Mouse (Mus musculus) megakaryocyte, embryonic 14.5 days (primary cell): ENCODE measurements around the gene Gm3409. TPM values are rescaled to one million over a fixed set of nuclear protein-coding genes. Genes with fewer than 3 reads are reported as not detected.
"Not testable (repeated sequence)": the region's sequence is repeated elsewhere in the genome, so short reads cannot be mapped to it uniquely, and the experiment has no call there.

Experiments used
- H3K27me3 ChIP-seq: replicated peaks from 2 replicates; pipeline ENCODE3; 2012; ENCODE audit warnings: inconsistent platforms
- H3K36me3 ChIP-seq: replicated peaks from 2 replicates; pipeline ENCODE3; 2012; ENCODE audit warnings: low read length, inconsistent platforms, mixed read lengths
- H3K4me1 ChIP-seq: 2 replicates; pipeline ENCODE4 v1.6.1; 2012; ENCODE audit warnings: inconsistent platforms
- H3K4me3 ChIP-seq: replicated peaks from 2 replicates; pipeline ENCODE3; 2012; ENCODE audit warnings: moderate library complexity, mild to moderate bottlenecking, inconsistent platforms
- H3K9me3 ChIP-seq: 2 replicates; pipeline ENCODE4 v1.6.1; 2012; ENCODE audit warnings: inconsistent platforms
- FLI1 ChIP-seq: IDR thresholded peaks from 2 replicates; pipeline ENCODE4 v1.6.1; 2012; ENCODE audit warnings: low read length, inconsistent platforms, mixed read lengths
- GATA1 ChIP-seq: IDR thresholded peaks from 3 replicates; pipeline ENCODE4 v1.6.1; 2012; ENCODE audit warnings: mixed read lengths, low read length, inconsistent platforms, borderline replicate concordance
- polyA plus RNA-seq: library from polyadenylated mRNA; stranded (reverse); fragments of >175 nt; gene quantifications from 2 replicates; pipeline ENCODE4 v1.2.3, GENCODE M21; 2012; ENCODE audit warnings: low replicate concordance; ENCODE audit not compliant: insufficient read depth

Gene Gm3409
- polyA plus RNA-seq: not detected in 2 replicates

DNA sequence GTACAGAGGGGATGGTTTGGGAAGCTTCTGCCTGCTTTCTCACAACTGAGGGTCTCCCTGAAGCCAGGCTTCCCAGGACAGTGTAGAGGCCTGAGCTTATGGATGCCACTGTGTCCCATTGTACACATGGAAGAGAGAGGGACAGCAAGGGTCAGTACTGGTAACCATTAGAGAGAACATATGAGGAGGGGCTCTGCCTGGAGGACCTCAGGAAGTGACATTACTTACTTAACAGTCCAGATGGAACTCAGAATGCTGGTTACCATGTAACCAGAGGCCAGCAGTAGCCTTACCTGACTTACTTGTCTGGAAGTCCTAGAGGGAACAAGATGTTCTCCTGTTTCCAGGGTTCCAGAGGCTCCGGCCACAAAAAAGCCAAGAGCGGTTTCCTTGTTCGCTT is at the start of gene Gm3409:
Gene Gm3409 (plus strand): TSS at position 301 of the 400 bp plus-strand sequence.
- H3K4me3 ChIP-seq, H3K27me3 ChIP-seq, H3K9me3 ChIP-seq, H3K4me1 ChIP-seq, H3K36me3 ChIP-seq: not testable (repeated sequence)

DNA sequence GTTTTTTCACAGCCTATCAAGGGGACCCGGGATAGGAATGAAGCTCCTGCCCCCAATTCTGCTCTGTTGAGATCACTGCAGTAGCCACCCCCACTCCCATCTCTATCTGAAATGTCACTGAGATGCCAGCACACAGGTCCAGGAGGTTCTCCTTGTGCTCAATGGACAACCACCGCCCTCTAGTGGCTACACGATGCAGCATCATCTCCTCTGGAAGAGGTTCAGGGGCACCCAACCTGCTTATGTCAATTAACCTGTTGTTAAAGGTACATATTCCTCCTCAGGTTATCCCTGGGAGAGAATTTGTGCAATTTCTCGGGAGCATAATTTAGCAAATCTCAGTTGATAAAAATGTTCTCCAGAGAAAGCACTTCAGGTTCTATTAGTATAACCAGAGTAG is 48.5 kb upstream of the Gm3409 start:
- not testable (repeated sequence) for H3K4me3 ChIP-seq, H3K27me3 ChIP-seq, H3K9me3 ChIP-seq, H3K36me3 ChIP-seq, H3K4me1 ChIP-seq

DNA sequence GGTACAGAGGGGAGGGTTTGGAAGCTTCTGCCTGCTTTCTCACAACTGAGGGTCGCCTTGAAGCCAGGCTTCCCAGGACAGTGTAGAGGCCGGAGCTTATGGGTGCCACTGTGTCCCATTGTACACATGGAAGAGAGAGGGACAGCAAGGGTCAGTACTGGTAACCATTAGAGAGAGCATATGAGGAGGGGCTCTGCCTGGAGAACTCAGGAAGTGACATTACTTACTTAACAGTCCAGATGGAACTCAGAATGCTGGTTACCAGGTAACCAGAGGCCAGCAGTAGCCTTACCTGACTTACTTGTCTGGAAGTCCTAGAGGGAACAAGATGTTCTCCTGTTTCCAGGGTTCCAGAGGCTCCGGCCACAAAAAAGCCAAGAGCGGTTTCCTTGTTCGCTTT is 46.4 kb upstream of the Gm3409 start, which contains the start of gene Gm6370:
Gene Gm6370 (plus strand): TSS at position 301 of the 400 bp plus-strand sequence.
- H3K9me3 ChIP-seq, H3K27me3 ChIP-seq, H3K36me3 ChIP-seq, H3K4me1 ChIP-seq, H3K4me3 ChIP-seq: not testable (repeated sequence)

DNA sequence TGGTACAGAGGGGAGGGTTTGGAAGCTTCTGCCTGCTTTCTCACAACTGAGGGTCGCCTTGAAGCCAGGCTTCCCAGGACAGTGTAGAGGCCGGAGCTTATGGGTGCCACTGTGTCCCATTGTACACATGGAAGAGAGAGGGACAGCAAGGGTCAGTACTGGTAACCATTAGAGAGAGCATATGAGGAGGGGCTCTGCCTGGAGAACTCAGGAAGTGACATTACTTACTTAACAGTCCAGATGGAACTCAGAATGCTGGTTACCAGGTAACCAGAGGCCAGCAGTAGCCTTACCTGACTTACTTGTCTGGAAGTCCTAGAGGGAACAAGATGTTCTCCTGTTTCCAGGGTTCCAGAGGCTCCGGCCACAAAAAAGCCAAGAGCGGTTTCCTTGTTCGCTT is 35.3 kb upstream of the Gm3409 start, which contains the start of gene 4930449I24Rik:
Gene 4930449I24Rik (plus strand): TSS at position 301 of the 400 bp plus-strand sequence.
- H3K4me3 ChIP-seq, H3K9me3 ChIP-seq, H3K4me1 ChIP-seq, H3K36me3 ChIP-seq, H3K27me3 ChIP-seq: not testable (repeated sequence)

DNA sequence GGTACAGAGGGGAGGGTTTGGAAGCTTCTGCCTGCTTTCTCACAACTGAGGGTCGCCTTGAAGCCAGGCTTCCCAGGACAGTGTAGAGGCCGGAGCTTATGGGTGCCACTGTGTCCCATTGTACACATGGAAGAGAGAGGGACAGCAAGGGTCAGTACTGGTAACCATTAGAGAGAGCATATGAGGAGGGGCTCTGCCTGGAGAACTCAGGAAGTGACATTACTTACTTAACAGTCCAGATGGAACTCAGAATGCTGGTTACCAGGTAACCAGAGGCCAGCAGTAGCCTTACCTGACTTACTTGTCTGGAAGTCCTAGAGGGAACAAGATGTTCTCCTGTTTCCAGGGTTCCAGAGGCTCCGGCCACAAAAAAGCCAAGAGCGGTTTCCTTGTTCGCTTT is 23.6 kb upstream of the Gm3409 start, which contains the start of gene Gm3402:
Gene Gm3402 (plus strand): TSS at position 301 of the 400 bp plus-strand sequence.
- H3K27me3 ChIP-seq, H3K36me3 ChIP-seq, H3K4me1 ChIP-seq, H3K9me3 ChIP-seq, H3K4me3 ChIP-seq: not testable (repeated sequence)

DNA sequence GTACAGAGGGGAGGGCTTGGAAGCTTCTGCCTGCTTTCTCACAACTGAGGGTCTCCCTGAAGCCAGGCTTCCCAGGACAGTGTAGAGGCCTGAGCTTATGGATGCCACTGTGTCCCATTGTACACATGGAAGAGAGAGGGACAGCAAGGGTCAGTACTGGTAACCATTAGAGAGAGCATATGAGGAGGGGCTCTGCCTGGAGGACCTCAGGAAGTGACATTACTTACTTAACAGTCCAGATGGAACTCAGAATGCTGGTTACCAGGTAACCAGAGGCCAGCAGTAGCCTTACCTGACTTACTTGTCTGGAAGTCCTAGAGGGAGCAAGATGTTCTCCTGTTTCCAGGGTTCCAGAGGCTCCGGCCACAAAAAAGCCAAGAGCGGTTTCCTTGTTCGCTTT is 11.9 kb upstream of the Gm3409 start, which contains the start of gene Gm3404:
Gene Gm3404 (plus strand): TSS at position 301 of the 400 bp plus-strand sequence.
- H3K27me3 ChIP-seq, H3K36me3 ChIP-seq: not testable (repeated sequence)

DNA sequence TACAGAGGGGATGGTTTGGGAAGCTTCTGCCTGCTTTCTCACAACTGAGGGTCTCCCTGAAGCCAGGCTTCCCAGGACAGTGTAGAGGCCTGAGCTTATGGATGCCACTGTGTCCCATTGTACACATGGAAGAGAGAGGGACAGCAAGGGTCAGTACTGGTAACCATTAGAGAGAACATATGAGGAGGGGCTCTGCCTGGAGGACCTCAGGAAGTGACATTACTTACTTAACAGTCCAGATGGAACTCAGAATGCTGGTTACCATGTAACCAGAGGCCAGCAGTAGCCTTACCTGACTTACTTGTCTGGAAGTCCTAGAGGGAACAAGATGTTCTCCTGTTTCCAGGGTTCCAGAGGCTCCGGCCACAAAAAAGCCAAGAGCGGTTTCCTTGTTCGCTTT is 18.4 kb downstream of the Gm3409 start, which contains the start of gene Gm3415:
Gene Gm3415 (plus strand): TSS at position 301 of the 400 bp plus-strand sequence.
- not testable (repeated sequence) for H3K36me3 ChIP-seq, H3K4me1 ChIP-seq, H3K4me3 ChIP-seq, H3K9me3 ChIP-seq, H3K27me3 ChIP-seq

More for the DNA sequence above, 11.9 kb upstream of the Gm3409 start, which contains the start of gene Gm3404:
- not testable (repeated sequence) for H3K9me3 ChIP-seq, H3K4me3 ChIP-seq, H3K4me1 ChIP-seq

DNA sequence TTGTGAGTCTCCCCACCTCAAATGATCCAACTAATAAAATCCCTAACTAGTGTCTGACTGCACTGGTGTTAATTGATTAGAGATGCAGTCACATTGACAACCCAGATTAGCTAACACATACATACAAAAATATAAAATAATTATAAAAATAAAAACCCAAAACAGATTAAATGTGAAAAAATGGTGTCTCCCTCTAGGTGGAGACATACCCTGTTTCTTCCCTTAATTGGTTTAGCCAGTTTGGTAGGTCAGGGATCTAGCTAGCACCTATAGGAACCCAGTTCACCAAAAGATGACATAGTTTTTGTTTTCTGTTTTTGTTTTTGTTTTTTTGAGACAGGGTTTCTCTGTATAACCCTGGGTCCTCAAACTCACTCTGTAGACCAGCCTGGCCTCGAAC is 26.8 kb downstream of the Gm3409 start:
- no peaks in the 10 kb centered on the region for H3K27me3 ChIP-seq
- TF ChIP-seq GATA1 (no peak), FLI1 (no peak)
- no peaks in the 10 kb centered on the region for H3K4me1 ChIP-seq
- peaks cover 2% of the 10 kb centered on the region; the same call in 1 of the 2 replicates for H3K9me3 ChIP-seq
- no peaks in the 10 kb centered on the region for H3K36me3 ChIP-seq
- H3K4me3 ChIP-seq: no peak overlapping the region

DNA sequence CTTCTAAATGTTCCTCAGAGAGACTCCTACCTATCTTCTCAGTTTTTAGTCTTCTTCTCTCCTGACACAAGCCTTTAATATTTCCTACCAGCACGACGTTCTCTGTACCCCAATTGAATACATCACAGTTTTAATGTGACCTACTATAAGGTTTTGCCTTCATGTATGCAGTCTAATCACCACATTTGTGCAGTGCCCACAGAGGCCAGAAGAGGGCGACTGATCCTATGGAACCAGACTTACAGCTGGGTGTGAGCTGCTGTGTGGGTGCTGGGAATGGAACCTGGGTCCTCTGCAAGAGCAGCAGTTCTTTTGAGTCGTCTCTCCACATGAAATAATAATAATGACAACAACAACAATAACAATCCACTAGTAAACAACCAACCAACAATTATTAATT is 29.6 kb downstream of the Gm3409 start:
- no peaks in the 10 kb centered on the region for H3K36me3 ChIP-seq
- no peaks in the 10 kb centered on the region for H3K4me1 ChIP-seq
- no peaks in the 10 kb centered on the region for H3K27me3 ChIP-seq
- TF ChIP-seq GATA1: no peak
- TF ChIP-seq FLI1: no peak
- H3K4me3 ChIP-seq: no peak overlapping the region
- H3K9me3 ChIP-seq: peaks cover 2% of the 10 kb centered on the region; the same call in 1 of the 2 replicates

DNA sequence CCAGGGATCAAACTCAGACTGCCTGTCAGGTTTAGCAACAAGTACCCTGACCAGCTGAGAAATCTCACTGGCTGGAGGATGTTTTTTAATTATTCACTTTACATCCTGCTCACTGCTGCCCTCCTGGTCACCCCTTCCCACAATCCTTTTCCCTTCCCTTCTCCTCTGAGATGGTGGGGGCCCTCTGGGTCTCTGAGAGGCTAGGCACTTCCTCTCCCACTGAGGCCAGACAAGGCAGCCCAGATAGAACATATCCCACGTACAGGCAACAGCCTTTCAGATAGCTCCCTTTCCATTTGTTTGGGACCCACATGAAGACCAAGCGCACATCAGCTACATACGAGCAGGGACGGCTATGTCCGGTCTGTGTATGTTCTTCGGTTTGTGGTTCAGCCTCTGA is 32.7 kb downstream of the Gm3409 start:
- not testable (repeated sequence) for H3K4me1 ChIP-seq, H3K4me3 ChIP-seq, H3K9me3 ChIP-seq, H3K36me3 ChIP-seq, H3K27me3 ChIP-seq

DNA sequence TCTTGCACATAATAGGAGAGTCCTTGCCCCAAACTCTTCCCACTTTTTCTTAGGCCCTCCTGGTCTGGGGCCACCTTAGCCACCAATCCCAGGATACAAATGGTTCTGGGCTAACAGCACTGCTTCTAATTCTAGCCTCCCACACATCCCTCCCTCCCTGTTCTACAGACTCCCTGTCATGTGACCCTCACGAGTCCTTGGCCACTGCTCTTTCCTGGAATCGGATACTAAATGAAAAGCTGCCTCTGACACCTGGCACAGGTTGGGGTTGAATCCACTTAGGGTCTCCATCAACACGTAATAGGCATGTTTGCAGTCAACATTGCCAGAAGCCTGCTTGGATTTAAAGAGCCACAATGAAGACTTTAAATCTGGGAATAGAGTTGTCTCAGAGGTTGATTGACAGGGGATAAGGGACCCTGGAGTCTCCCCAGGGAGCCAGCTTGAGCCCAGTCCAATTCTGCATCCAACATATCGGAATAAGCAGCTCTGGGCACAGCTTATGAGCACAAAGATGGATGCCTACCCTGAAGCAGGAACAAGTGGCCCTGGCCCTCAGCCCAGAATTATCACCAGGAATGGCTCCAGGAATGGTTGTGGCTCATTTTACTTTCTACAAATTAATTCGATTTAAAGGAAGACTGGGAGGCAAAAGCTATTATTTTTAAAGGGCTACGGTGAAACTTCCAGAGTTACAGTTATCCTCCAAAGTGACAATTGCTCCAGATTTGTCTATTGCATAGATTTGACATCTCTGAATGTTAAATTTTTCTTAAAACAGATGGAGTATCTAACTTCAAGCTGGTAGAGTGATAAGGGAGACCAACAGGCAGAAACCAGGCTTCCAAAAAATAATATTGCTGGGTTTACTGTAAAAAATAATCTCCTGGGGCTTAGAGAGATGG is 34.6 kb downstream of the Gm3409 start:
- not testable (repeated sequence) for H3K9me3 ChIP-seq, H3K4me1 ChIP-seq, H3K4me3 ChIP-seq, H3K36me3 ChIP-seq, H3K27me3 ChIP-seq

DNA sequence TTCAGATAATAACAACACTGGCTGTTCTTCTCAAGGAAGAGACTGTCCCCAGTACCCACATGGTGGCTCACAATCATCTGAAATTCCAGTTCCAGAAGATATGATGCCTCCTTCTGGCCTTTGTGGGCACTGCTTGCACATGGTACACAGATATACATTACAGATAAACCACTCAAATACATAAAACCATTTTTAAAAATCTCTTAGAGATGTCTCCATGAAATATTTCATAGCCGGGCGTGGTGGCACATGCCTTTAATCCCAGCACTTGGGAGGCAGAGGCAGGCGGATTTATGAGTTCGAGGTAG is 35.2 kb downstream of the Gm3409 start:
- H3K9me3 ChIP-seq, H3K4me1 ChIP-seq, H3K36me3 ChIP-seq, H3K27me3 ChIP-seq, H3K4me3 ChIP-seq: not testable (repeated sequence)
